Mouse (Mus musculus) heart, postnatal 0 days (tissue): ENCODE results near the gene March7. TPM values are rescaled to one million over a fixed set of nuclear protein-coding genes. Genes with fewer than 3 reads are reported as not detected.

ENCODE experiments used
- ATAC-seq: fragments of 200-750 bp; cut with Nextera tagmentation; 2 replicates; pipeline ENCODE4 v1.8.0; 2017; ENCODE audit warnings: low read depth, moderate number of reproducible peaks, moderate library complexity; ENCODE audit not compliant: insufficient read depth
- DNase-seq: peaks from one replicate; pipeline ENCODE4 v3.0.0-alpha.2; 2016; ENCODE audit warnings: low spot score
- H3K27ac ChIP-seq: fragments of 300-500 bp; sonication (generic); 2 replicates; pipeline ENCODE4 v1.5.1; 2014; ENCODE audit warnings: low read depth, mild to moderate bottlenecking
- H3K27me3 ChIP-seq: fragments of 300-500 bp; sonication (generic); 2 replicates; pipeline ENCODE4 v1.6.1; 2014; ENCODE audit warnings: low read length, mixed read lengths; ENCODE audit not compliant: control insufficient read depth, insufficient read depth
- H3K36me3 ChIP-seq: fragments of 300-500 bp; sonication (generic); replicated peaks from 2 replicates; pipeline ENCODE4 v1.6.1; 2014; ENCODE audit warnings: low read length, mixed read lengths; ENCODE audit not compliant: control insufficient read depth, insufficient read depth
- H3K4me1 ChIP-seq: fragments of 300-500 bp; sonication (generic); 2 replicates; pipeline ENCODE4 v1.6.1; 2014; ENCODE audit warnings: antibody characterized with exemption; ENCODE audit not compliant: control insufficient read depth, insufficient read depth
- H3K4me2 ChIP-seq: fragments of 300-500 bp; sonication (generic); 2 replicates; pipeline ENCODE4 v1.6.1; 2014; ENCODE audit warnings: low read depth, mild to moderate bottlenecking, low read length, moderate library complexity
- H3K4me3 ChIP-seq: fragments of 300-500 bp; sonication (generic); 2 replicates; pipeline ENCODE4 v1.5.1; 2014; ENCODE audit warnings: low read depth, low read length
- H3K9ac ChIP-seq: fragments of 300-500 bp; sonication (generic); replicated peaks from 2 replicates; pipeline ENCODE4 v1.6.1; 2014; ENCODE audit warnings: low read depth, low read length, mixed read lengths
- H3K9me3 ChIP-seq: fragments of 300-500 bp; sonication (generic); replicated peaks from 2 replicates; pipeline ENCODE4 v1.6.1; 2016; ENCODE audit warnings: low read length; ENCODE audit not compliant: control insufficient read depth
- CTCF ChIP-seq: IDR thresholded peaks from 2 replicates; pipeline ENCODE4 v1.5.1; 2016; ENCODE audit warnings: antibody characterized with exemption, control low read depth, low read depth
- EP300 ChIP-seq: IDR thresholded peaks from 2 replicates; pipeline ENCODE4 v1.6.1; 2016; ENCODE audit warnings: antibody characterized with exemption, low read depth
- WGBS: fragments of 180-500 bp; shearing (Covaris S2); extraction: QIAGEN DNeasy Blood & Tissue Kit; methylation state at CpG from one replicate; pipeline ENCODE4 v1.1.7; 2014; 5-methylcytosine and 5-hydroxymethylcytosine counted together
- polyA plus RNA-seq: library from polyadenylated mRNA; unstranded; fragments of >200 nt; fragmentation: Nextera tagmentation; extraction: Ambion mirVana; gene quantifications from 2 replicates; pipeline ENCODE4 v1.2.1, GENCODE M21; 2015
- total RNA-seq: library from RNA; depleted of rRNA; stranded (reverse); fragments of >200 nt; gene quantifications from 2 replicates; pipeline ENCODE4 v1.2.3, GENCODE M21; 2014; ENCODE audit warnings: low replicate concordance

The March7 gene
- total and polyA plus RNA-seq, 2 experiments from 2014 or later = 43.5 to 61.5 TPM

DNA sequence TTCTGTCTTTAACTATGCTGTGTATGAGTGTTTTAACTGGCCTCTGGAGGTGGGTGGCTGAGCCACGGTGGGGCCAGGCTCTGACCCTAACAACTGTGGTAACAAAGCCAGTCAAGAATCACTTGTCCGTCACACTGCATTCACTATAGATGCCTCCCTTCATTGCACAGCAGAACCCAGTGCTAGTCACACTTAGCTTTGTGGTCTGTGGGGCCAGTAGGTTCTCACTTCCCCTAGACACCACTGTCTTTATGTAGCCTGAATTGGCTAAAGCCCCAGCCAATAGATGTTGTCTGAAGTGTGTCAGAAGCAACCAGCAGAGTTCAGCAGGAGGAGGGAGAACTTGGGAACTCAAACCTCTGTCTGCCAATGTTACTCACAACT is 37.2 kb upstream of the March7 start:
- DNase-seq (no peak), ATAC-seq (no peak)
- H3K9ac ChIP-seq = no peak overlapping the region
- H3K4me1 ChIP-seq = no peaks in the 10 kb centered on the region
- no peak for TF ChIP-seq CTCF
- no peak for TF ChIP-seq EP300
- no peak overlapping the region for H3K4me3 ChIP-seq
- H3K27ac ChIP-seq = no peak overlapping the region
- H3K27me3 ChIP-seq = no peaks in the 10 kb centered on the region
- H3K9me3 ChIP-seq = no peaks in the 10 kb centered on the region
- H3K4me2 ChIP-seq = no peak overlapping the region
- no peaks in the 10 kb centered on the region; the same call in 1 of the 2 replicates for H3K36me3 ChIP-seq
- WGBS = 73% methylated on average over 2 of the region's 2 CpGs

DNA sequence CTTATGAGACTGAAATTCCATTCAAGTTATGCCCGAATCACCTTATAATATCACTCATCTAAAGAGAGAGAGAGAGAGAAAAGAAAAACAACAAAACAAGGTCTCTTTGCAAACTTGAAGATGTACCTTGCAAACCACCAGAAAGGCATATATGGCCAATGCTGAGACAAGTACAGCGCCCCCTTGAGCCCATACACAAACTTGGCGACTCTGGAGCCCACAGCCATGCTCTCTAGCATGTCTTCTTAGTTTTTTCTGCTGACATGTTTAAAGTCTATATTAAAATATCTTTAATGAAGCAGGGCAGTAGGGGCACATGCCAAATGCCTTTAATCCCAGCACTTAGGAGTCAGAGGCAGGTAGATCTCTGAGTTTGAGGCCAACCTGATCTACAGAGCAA is 36.5 kb upstream of the March7 start:
- Histone ChIP-seq H3K27me3 (no peaks in the 10 kb centered on the region), H3K9ac (no peak overlapping the region), H3K4me2 (no peak overlapping the region), H3K9me3 (no peaks in the 10 kb centered on the region), H3K4me1 (no peaks in the 10 kb centered on the region), H3K27ac (no peak overlapping the region), H3K36me3 (no peaks in the 10 kb centered on the region; the same call in 1 of the 2 replicates), H3K4me3 (no peak overlapping the region)
- 58% methylated on average over 3 of the region's 3 CpGs for WGBS
- ATAC-seq = no peak
- TF ChIP-seq EP300 = no peak
- no peak for TF ChIP-seq CTCF
- no peak for DNase-seq

DNA sequence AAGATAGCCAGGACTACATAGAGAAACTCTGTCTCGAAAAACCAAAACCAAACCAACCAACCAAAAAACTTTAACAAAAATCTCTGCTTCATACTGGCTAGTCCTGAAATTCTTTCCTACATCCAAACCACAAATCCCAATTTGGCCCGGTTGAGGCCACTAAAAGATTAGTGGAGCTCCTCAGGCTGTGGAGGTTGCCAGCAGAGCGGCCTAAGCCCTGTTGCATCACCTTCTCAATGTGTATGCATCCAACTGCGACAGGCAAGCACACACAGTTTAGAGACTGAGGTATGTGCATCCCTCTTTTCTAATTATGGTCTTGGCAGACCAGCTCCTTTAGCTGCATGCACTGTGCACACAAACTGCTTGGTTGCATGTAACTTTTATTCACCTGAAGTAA is 36.1 kb upstream of the March7 start:
- DNase-seq = no peak
- Histone ChIP-seq H3K4me3 (no peak overlapping the region), H3K27ac (no peak overlapping the region), H3K9ac (no peak overlapping the region), H3K9me3 (no peaks in the 10 kb centered on the region), H3K4me1 (no peaks in the 10 kb centered on the region), H3K4me2 (no peak overlapping the region), H3K27me3 (no peaks in the 10 kb centered on the region), H3K36me3 (no peaks in the 10 kb centered on the region; the same call in 1 of the 2 replicates)
- TF ChIP-seq EP300 (no peak), CTCF (no peak)
- 94% methylated on average over 4 of the region's 4 CpGs for WGBS
- ATAC-seq = no peak

DNA sequence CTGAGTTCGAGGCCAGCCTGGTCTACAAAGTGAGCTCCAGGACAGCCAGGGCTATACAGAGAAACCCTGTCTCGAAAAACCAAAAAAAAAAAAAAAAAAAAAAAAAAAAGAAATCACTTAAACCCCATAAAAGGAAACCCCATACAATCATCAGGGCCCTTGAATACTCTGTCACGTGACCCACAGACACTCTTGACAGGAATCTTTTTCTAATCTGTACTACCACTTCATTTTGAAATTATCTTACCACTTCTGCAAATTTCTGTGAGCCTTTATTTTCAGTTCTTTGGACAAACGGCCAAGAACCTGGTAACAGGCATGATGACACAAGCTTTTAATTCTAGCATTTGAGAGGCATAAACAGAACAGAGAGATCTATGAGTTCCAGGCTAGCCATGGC is 34.6 kb upstream of the March7 start:
- ATAC-seq = no peak
- Histone ChIP-seq H3K27ac (no peak overlapping the region), H3K4me3 (no peak overlapping the region), H3K27me3 (no peaks in the 10 kb centered on the region), H3K9ac (no peak overlapping the region), H3K36me3 (no peaks in the 10 kb centered on the region; the same call in 1 of the 2 replicates), H3K9me3 (no peaks in the 10 kb centered on the region), H3K4me2 (no peak overlapping the region), H3K4me1 (no peaks in the 10 kb centered on the region)
- no peak for DNase-seq
- TF ChIP-seq EP300 = no peak
- 94% methylated on average over 2 of the region's 4 CpGs for WGBS

DNA sequence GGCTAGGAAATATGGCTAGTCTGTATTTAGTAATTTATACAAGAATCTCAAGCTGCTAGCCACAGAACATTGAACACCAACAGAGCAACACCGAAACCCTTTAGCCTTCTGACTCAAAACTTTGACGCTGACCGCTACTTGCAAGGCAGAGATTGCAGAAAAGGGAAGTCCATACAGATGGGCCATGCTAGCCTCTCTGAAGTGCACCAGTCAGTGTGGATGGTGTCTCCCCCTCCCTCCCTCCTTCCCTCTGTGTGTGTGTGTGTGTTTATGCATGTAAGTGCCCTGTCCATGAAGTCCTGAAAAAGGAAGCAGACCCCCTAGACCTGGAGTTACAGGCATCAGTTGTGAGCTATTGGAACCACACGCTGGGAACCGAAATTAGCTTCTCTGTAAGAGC is 33.6 kb upstream of the March7 start:
- no peaks in the 10 kb centered on the region for H3K4me1 ChIP-seq
- H3K4me2 ChIP-seq = no peak overlapping the region
- 75% methylated on average over 5 of the region's 5 CpGs for WGBS
- no peak overlapping the region for H3K4me3 ChIP-seq
- DNase-seq (no peak), ATAC-seq (no peak)
- H3K27me3 ChIP-seq = no peaks in the 10 kb centered on the region
- no peaks in the 10 kb centered on the region for H3K9me3 ChIP-seq
- no peaks in the 10 kb centered on the region for H3K36me3 ChIP-seq
- H3K9ac ChIP-seq = no peak overlapping the region
- H3K27ac ChIP-seq = no peak overlapping the region
- no peak for TF ChIP-seq CTCF

DNA sequence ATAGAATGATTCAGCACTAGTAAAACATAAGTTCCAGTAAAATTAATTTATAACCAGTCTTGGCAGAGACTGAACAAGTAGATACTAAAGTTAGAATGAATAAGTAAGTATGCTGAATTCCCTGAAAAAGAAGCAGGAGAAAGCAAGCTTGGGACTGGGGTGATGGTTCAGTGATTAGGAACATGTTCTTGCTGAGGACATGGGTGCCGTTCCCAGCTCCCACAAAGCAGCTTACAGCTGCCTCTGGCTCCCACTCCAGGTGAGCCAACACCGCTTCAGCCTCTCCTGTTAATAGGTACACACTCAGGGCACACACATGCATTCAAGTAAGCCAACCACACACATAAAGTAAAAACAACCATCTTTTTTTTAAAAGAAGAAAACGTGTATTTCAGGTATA is 32.2 kb upstream of the March7 start:
- no peak overlapping the region for H3K4me2 ChIP-seq
- H3K4me3 ChIP-seq = no peak overlapping the region
- H3K4me1 ChIP-seq = no peaks in the 10 kb centered on the region
- no peak for ATAC-seq
- H3K27me3 ChIP-seq = no peaks in the 10 kb centered on the region
- H3K36me3 ChIP-seq = no peaks in the 10 kb centered on the region
- TF ChIP-seq EP300 (no peak), CTCF (no peak)
- DNase-seq = no peak
- WGBS = 85% methylated on average over 3 of the region's 3 CpGs
- no peak overlapping the region for H3K27ac ChIP-seq
- H3K9ac ChIP-seq = no peak overlapping the region
- no peaks in the 10 kb centered on the region for H3K9me3 ChIP-seq
